In genomic region chr15:56553851-56554250, GRCm38 (mm10) we compare ENCODE assay signal across 12 mouse cellular contexts.
"Had no signal": no experiment of that assay in that cellular context is flagged by ENCODE, and none has a peak within 500 bp of the region (broad histone marks: within the 10 kb centered on the region; RNA-seq: fewer than 3 reads in every experiment).

No protein-coding gene starts in this region.

- DNase-seq: retina, postnatal 1 day; right cerebral cortex, adult 18-20 months; right cerebral cortex, postnatal 14 days; right cerebral cortex, postnatal 25 days; right cerebral cortex, postnatal 4 days; spleen, adult 18-20 months; thymus, adult 18-20 months; thymus, adult 2 months; thymus, postnatal 14 days; thymus, postnatal 25 days; thymus, postnatal 36 days; thymus, postnatal 4 days had no signal
